Mouse (Mus musculus): ENCODE measurements around the gene Acvr1. TPM values are rescaled to one million over a fixed set of nuclear protein-coding genes. Genes with fewer than 3 reads are reported as not detected.

Gene Acvr1
- polyA plus RNA-seq, 1 experiment from 2014 or later: 9.2 TPM

GRCm38 (mm10) chr2:58488404-58488803 is 78.6 kb downstream of the Acvr1 start:
- no peak for ATAC-seq (ENCODE audit: insufficient number of reproducible peaks, low FRiP score, low TSS enrichment, low read depth)
- WGBS: 90% methylated on average over 8 of the region's 8 CpGs
- peaks cover 34% of the 10 kb centered on the region for H3K4me1 ChIP-seq
- no peak overlapping the region for H3K9ac ChIP-seq
- no peak overlapping the region for H3K27ac ChIP-seq (replicated peaks)
- H3K4me3 ChIP-seq (replicated peaks): no peak overlapping the region
- H3K27me3 ChIP-seq: no peaks in the 10 kb centered on the region
- no peak overlapping the region for H3K4me2 ChIP-seq (replicated peaks)
- no peaks in the 10 kb centered on the region for H3K36me3 ChIP-seq
- no peaks in the 10 kb centered on the region for H3K9me3 ChIP-seq (replicated peaks)

GRCm38 (mm10) chr2:58487279-58487560 is 79.7 kb downstream of the Acvr1 start:
- H3K27ac ChIP-seq (replicated peaks): no peak overlapping the region

GRCm38 (mm10) chr2:58486441-58487278 is 80.3 kb downstream of the Acvr1 start:
- Histone ChIP-seq H3K27me3 (no peaks in the 10 kb centered on the region), H3K36me3 (no peaks in the 10 kb centered on the region), H3K4me3 (replicated peaks) (no peak overlapping the region), H3K4me1 (peaks cover 34% of the 10 kb centered on the region), H3K9ac (no peak overlapping the region), H3K9me3 (replicated peaks) (no peaks in the 10 kb centered on the region), H3K27ac (replicated peaks) (no peak overlapping the region), H3K4me2 (replicated peaks) (no peak overlapping the region)
- ATAC-seq (ENCODE audit: insufficient number of reproducible peaks, low FRiP score, low TSS enrichment, low read depth): no peak
- 51% methylated on average over 13 of the region's 14 CpGs for WGBS

More at GRCm38 (mm10) chr2:58487279-58487560, 79.7 kb downstream of the Acvr1 start:
- Histone ChIP-seq H3K4me3 (replicated peaks) (no peak overlapping the region), H3K9me3 (replicated peaks) (no peaks in the 10 kb centered on the region), H3K27me3 (no peaks in the 10 kb centered on the region), H3K36me3 (no peaks in the 10 kb centered on the region), H3K9ac (no peak overlapping the region), H3K4me2 (replicated peaks) (no peak overlapping the region), H3K4me1 (peaks cover 34% of the 10 kb centered on the region)
- ATAC-seq (ENCODE audit: insufficient number of reproducible peaks, low FRiP score, low TSS enrichment, low read depth): no peak
- 52% methylated on average over 3 of the region's 3 CpGs for WGBS

GRCm38 (mm10) chr2:58485683-58486082 is 81.3 kb downstream of the Acvr1 start:
- no peak for ATAC-seq (ENCODE audit: insufficient number of reproducible peaks, low FRiP score, low TSS enrichment, low read depth)
- Histone ChIP-seq H3K9ac (no peak overlapping the region), H3K27ac (replicated peaks) (0 out of 2 replicates have a peak overlapping the region, but pooled peaks have one; percentile 39)

GRCm38 (mm10) chr2:58485152-58485551 is 81.8 kb downstream of the Acvr1 start:
- no peak overlapping the region for H3K9ac ChIP-seq
- no peak for ATAC-seq (ENCODE audit: insufficient number of reproducible peaks, low FRiP score, low TSS enrichment, low read depth)
- no peaks in the 10 kb centered on the region for H3K27me3 ChIP-seq
- no peaks in the 10 kb centered on the region for H3K9me3 ChIP-seq (replicated peaks)
- peaks cover 34% of the 10 kb centered on the region for H3K4me1 ChIP-seq
- H3K4me3 ChIP-seq (replicated peaks): no peak overlapping the region
- H3K36me3 ChIP-seq: no peaks in the 10 kb centered on the region
- no peak overlapping the region for H3K4me2 ChIP-seq (replicated peaks)
- H3K27ac ChIP-seq (replicated peaks): 0 out of 2 replicates have a peak overlapping the region, but pooled peaks have one; percentile 40
- 26% methylated on average over 4 of the region's 4 CpGs for WGBS

More at GRCm38 (mm10) chr2:58485683-58486082, 81.3 kb downstream of the Acvr1 start:
- no peaks in the 10 kb centered on the region for H3K9me3 ChIP-seq (replicated peaks)
- no peak overlapping the region for H3K4me3 ChIP-seq (replicated peaks)
- H3K36me3 ChIP-seq: no peaks in the 10 kb centered on the region
- no peaks in the 10 kb centered on the region for H3K27me3 ChIP-seq
- WGBS: 72% methylated on average over 3 of the region's 3 CpGs
- no peak overlapping the region for H3K4me2 ChIP-seq (replicated peaks)
- peaks cover 34% of the 10 kb centered on the region for H3K4me1 ChIP-seq

GRCm38 (mm10) chr2:58484284-58484965 is 82.5 kb downstream of the Acvr1 start:
- ATAC-seq (ENCODE audit: insufficient number of reproducible peaks, low FRiP score, low TSS enrichment, low read depth): no peak
- H3K27me3 ChIP-seq: no peaks in the 10 kb centered on the region
- peaks cover 34% of the 10 kb centered on the region for H3K4me1 ChIP-seq
- H3K27ac ChIP-seq (replicated peaks): peak overlapping the region; percentile 40; the same call in 1 of the 2 replicates
- H3K4me2 ChIP-seq (replicated peaks): no peak overlapping the region
- no peak overlapping the region for H3K4me3 ChIP-seq (replicated peaks)
- H3K36me3 ChIP-seq: no peaks in the 10 kb centered on the region
- H3K9me3 ChIP-seq (replicated peaks): no peaks in the 10 kb centered on the region
- no peak overlapping the region for H3K9ac ChIP-seq
- 56% methylated on average over 7 of the region's 7 CpGs for WGBS

- WGBS: 52% methylated on average over 9 of the region's 9 CpGs
- Histone ChIP-seq H3K9me3 (replicated peaks) (no peaks in the 10 kb centered on the region), H3K9ac (no peak overlapping the region), H3K36me3 (no peaks in the 10 kb centered on the region), H3K4me2 (replicated peaks) (no peak overlapping the region), H3K27ac (replicated peaks) (no peak overlapping the region), H3K4me3 (replicated peaks) (no peak overlapping the region), H3K27me3 (no peaks in the 10 kb centered on the region), H3K4me1 (peaks cover 22% of the 10 kb centered on the region)
- no peak for ATAC-seq (ENCODE audit: insufficient number of reproducible peaks, low FRiP score, low TSS enrichment, low read depth)
Measured at GRCm38 (mm10) chr2:58481450-58482100, 85.4 kb downstream of the Acvr1 start.

- Histone ChIP-seq H3K4me1 (peaks cover 16% of the 10 kb centered on the region), H3K27ac (replicated peaks) (no peak overlapping the region), H3K4me2 (replicated peaks) (no peak overlapping the region), H3K36me3 (peaks cover 5% of the 10 kb centered on the region; the same call in 1 of the 2 replicates), H3K27me3 (no peaks in the 10 kb centered on the region), H3K4me3 (replicated peaks) (no peak overlapping the region), H3K9ac (no peak overlapping the region), H3K9me3 (replicated peaks) (no peaks in the 10 kb centered on the region)
- no peak for ATAC-seq (ENCODE audit: insufficient number of reproducible peaks, low FRiP score, low TSS enrichment, low read depth)
- 63% methylated on average over 6 of the region's 6 CpGs for WGBS
Measured at GRCm38 (mm10) chr2:58480764-58481163, 86.2 kb downstream of the Acvr1 start.

GRCm38 (mm10) chr2:58479536-58479935 is 87.4 kb downstream of the Acvr1 start:
- H3K4me1 ChIP-seq: peaks cover 6% of the 10 kb centered on the region

GRCm38 (mm10) chr2:58478144-58478543 is 88.8 kb downstream of the Acvr1 start:
- Histone ChIP-seq H3K4me2 (replicated peaks) (no peak overlapping the region), H3K9ac (no peak overlapping the region), H3K27ac (replicated peaks) (no peak overlapping the region), H3K4me1 (no peaks in the 10 kb centered on the region), H3K4me3 (replicated peaks) (no peak overlapping the region), H3K27me3 (no peaks in the 10 kb centered on the region), H3K36me3 (peaks cover 9% of the 10 kb centered on the region; the same call in 1 of the 2 replicates), H3K9me3 (replicated peaks) (no peaks in the 10 kb centered on the region)
- 89% methylated on average over 4 of the region's 4 CpGs for WGBS
- no peak for ATAC-seq (ENCODE audit: insufficient number of reproducible peaks, low FRiP score, low TSS enrichment, low read depth)

More at GRCm38 (mm10) chr2:58479536-58479935, 87.4 kb downstream of the Acvr1 start:
- H3K4me3 ChIP-seq (replicated peaks): no peak overlapping the region
- WGBS: 91% methylated on average over 10 of the region's 10 CpGs
- H3K27me3 ChIP-seq: no peaks in the 10 kb centered on the region
- peaks cover 5% of the 10 kb centered on the region; the same call in 1 of the 2 replicates for H3K36me3 ChIP-seq
- no peak overlapping the region for H3K9ac ChIP-seq
- no peak for ATAC-seq (ENCODE audit: insufficient number of reproducible peaks, low FRiP score, low TSS enrichment, low read depth)
- H3K4me2 ChIP-seq (replicated peaks): no peak overlapping the region
- H3K9me3 ChIP-seq (replicated peaks): no peaks in the 10 kb centered on the region
- no peak overlapping the region for H3K27ac ChIP-seq (replicated peaks)

Data from embryonic facial prominence, embryonic 15.5 days (tissue).